Mouse (Mus musculus) right cerebral cortex, postnatal 14 days (tissue): ENCODE data around the gene Hist1h2ae.
A peak's percentile ranks its signal among the peaks of the same experiment; 100 is the strongest.
"Not testable (repeated sequence)": the region's sequence is repeated elsewhere in the genome, so short reads cannot be mapped to it uniquely, and the experiment has no call there.

Source experiments
- DNase-seq: peaks from one replicate; pipeline ENCODE4 v3.0.0; 2022

The Hist1h2ae gene

DNA sequence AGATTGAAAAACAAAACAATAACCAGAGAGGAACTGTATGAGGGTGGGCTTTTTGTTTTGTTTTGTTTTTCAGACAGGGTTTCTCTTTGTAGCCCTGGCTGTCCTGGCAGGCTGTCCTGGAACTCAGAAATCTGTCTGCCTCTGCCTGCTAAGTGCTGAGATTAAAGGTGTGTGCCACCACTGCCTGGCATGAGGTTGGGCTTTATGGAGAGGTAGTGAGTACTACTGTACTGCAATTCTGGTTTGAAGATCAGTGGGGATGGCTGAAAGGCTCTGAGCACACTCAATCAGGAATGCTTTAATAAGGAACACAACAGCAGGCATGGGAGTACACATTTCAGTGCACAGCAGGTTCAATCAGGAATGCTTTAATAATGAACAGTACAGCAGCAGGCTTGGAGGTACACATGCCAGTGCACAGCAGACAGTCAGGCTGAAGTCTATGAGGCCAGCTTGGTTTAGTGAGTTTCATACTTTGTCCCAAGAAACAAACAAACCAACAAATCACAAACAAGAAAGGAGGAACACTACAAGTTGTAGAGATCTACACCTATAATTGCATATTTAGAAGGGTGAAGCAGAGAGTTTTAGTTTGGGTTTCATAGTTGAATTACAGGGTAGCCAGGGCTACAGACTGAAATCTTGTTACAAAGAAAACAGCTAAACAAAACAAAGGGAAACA is 12.5 kb upstream of the Hist1h2ae start:
- DNase-seq, result no peak

DNA sequence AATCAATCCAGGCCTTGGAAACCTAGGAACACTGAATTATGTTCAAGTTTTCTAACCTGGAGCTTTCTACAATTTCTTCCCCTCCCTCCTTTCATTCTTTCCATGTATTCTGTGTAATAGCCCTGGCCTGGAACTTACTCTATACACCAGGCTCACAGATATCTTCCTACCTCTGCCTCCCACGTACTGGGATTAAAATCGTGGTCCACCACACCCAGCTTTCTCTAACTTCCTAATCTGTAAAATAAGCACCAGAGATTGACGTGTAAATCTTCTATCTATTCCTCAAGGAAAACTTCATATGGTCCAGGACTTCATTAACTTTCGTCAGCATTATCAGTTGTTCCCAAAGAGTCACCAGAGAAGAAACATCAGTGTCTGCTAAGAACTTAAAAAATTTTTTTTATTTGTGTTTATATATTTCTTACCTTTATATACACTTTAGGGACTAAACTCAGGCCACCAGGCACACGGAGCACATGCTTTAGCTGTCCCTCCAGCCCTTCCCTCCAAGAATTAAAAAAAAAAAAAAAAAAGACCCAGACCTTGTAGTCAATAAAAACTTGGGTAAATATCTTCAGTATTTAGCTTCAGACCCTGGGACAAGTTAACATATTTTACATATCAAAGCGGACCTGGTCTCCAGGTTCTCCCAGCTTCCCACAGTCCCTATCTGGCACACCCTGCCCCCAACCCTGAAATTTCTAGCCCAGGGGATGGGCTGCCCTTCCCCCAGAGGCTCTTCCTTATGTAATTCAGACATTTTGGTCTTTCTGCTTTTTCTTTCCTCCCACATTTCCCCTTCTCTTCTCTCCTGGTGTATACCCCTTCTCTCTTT is 11.4 kb upstream of the Hist1h2ae start:
- no peak for DNase-seq

DNA sequence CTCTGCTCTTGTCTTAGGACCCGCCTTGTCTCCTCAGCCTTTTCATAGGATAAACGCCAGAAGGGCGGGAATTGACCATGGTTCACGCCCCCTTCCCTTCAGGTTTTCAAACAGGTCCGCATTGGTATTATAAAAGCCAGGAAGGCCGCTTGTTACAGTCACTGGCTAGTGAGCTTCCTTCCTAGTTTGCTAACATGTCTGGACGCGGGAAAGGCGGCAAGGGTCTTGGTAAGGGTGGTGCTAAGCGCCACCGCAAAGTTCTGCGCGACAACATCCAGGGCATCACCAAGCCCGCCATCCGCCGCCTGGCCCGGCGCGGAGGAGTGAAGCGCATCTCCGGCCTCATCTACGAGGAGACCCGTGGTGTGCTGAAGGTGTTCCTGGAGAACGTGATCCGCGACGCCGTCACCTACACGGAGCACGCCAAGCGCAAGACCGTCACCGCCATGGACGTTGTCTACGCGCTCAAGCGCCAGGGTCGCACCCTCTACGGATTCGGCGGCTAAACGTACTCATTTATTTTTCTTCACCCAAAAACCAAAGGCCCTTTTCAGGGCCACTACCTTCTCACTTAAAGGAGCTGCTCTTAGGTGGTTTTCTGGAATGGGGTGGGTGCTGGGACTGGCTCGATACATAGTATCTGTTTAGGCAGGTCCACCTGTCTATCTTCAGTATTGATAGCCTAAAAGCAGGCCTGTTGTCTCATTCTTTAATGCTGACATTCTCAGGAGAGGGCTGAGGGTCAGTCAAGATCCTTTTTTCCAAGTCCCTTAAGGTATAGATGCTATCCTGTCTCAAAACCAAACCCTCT is 10.6 kb upstream of the Hist1h2ae start, which contains the start of gene Hist1h4d:
Hist1h4d (plus strand) TSS at position 191 of the 811 bp plus-strand sequence.
- peak; percentile 81 for DNase-seq

DNA sequence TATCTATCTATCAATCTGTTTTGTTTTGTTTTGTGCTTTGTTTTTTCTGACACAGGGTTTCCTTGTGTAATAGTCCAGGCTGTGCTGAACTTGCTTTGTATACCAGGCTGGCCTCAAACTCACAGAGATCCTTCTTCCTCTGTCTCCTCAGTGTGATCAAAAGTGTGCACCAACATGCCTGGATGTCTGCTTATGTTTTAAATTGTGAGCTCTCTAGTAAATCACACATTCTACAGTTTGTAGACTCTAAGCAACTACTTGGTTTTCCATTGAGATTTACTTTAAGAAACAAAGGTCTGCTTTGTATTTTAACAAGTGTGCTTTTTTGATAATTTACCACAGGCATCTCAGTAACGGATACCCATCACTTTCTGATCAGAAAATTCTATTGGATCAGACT is 6.8 kb upstream of the Hist1h2ae start:
- no peak for DNase-seq

DNA sequence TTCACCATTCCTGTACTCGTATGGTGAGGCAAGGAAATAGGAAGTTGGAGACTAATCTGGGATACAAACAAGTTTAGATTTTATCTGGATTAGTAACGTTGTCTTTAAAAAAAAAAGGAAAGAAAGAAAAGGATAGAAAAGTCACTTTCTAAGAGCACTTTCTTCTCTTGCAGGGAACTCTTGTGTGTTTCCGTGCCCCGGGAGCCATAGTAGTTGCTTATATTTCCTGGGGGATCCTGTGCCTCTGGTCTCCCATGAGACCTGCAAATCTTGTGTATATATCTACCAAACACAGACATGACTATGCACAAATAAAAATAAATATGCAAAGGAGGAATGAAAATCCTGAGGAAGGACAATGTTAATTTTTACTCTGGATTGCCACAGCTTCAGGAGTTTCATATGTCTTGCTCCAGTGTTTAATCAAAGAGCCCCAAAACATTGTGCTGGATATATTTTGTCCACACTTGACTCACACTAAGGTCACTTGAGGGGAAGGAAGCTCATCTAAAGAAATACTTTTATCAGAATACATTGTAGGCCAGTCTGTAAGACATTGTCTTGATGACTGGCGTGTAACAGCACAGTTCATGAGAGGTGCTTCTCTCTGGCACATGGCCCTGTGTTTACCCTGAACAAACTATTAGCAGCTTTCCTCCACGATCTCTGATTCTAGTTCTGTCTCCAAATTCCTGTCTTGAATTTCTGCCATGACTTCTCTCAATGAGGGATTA is 6.1 kb upstream of the Hist1h2ae start:
- DNase-seq, result no peak

DNA sequence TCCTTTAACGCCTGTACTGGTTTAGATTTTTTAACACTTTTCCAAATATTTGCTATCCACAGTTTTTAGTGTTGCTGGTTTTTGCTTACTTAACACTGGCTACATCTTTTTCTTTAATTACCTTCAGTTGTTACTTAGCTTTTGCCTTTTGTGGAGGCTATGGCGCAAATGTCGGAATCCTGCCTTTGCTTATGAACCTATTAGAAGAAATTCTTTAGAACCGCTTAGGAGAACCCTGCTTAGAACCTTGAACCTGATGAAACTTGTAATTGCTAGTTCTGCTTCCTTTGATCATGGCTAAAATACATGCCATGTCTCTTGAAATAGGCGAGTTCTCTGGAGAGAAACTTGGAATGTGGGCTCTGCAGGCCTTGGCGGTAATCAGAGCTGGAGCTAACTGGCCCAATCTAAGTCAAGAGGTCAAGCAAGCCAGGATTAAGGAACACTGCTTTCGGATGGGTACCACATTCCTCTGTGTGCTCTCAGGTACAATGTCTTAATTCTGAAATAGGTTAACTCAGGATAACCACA is 5.4 kb upstream of the Hist1h2ae start:
- no peak for DNase-seq

DNA sequence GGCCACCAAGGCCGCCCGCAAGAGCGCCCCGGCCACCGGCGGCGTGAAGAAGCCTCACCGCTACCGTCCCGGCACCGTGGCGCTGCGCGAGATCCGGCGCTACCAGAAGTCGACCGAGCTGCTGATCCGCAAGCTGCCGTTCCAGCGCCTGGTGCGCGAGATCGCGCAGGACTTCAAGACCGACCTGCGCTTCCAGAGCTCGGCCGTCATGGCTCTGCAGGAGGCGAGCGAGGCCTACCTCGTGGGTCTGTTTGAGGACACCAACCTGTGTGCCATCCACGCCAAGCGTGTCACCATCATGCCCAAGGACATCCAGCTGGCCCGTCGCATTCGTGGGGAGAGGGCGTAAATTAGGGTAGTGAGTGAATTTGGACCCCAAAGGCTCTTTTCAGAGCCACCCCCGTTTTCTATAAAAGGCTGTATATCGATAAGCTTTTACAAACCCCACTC is 4.9 kb upstream of the Hist1h2ae start:
- not testable (repeated sequence) for DNase-seq

DNA sequence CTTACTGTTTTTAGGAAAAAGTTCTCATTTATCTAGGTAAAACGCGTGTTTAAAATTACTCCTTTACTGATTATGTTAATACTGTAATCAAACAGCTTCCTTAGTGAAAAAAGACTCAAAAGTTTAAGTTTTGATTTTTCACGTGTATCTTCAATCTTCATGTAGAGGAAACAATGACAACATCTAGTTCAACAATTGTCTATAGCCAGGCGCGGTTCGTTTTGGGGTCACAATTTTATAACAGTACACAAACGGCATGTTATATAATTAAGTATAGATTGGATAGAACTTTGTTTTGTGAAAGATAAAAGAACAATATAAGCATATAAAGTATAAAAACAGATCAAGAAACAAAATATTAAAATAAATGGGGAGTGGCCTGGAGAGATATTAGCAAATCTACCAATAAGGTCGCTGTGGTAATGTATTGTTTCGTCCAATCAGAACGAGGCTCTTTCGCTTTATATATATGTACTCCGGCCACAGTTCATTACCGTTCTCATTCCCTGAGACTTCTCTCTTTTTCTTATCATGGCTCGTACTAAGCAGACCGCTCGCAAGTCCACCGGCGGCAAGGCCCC is 4.3 kb upstream of the Hist1h2ae start, which contains the start of gene Hist1h3d:
Hist1h3d (plus strand) TSS at position 493 of the 581 bp plus-strand sequence.
- no peak for DNase-seq

DNA sequence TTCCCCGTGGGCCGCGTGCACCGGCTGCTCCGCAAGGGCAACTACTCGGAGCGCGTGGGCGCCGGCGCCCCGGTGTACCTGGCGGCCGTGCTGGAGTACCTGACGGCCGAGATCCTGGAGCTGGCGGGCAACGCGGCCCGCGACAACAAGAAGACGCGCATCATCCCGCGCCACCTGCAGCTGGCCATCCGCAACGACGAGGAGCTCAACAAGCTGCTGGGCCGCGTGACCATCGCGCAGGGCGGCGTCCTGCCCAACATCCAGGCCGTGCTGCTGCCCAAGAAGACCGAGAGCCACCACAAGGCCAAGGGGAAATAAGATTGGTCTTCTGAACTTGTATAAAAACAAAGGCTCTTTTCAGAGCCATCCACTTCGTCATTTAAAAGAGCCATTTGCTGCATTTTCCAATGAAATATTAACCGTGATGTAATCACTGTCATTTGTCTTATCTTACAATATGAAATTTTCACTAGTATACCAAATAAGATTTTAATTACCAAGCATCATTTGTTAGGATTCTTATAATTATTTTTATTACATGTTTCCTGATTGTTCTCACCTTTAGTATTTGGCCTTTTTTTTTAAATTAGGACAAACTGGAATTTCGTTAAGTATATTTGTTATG is 3.6 kb upstream of the Hist1h2ae start:
- DNase-seq, result not testable (repeated sequence)

DNA sequence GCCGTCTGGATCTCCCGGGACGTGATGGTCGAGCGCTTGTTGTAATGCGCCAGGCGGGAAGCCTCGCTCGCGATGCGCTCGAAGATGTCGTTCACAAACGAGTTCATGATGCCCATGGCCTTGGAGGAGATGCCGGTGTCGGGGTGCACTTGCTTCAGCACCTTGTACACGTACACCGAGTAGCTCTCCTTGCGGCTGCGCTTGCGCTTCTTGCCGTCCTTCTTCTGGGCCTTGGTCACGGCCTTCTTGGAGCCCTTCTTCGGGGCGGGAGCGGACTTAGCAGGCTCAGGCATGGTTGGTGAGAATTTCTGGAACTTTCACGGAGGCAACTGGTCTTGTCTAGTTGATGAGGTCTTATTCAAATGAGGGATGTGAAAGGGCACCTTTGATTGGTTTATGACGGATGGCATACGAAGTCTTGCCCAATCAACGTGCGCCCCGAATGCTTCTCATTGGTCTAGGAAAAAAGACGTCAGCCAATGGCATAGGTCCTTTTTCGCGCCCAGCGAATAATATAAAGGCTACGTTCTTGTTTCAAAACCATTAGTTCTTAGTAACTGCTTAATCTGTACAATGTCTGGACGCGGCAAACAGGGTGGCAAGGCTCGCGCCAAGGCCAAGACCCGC is 3.0 kb upstream of the Hist1h2ae start, which contains the start of the genes Hist1h2bf and Hist1h2ad:
Hist1h2bf (minus strand) TSS at position 299 of the 627 bp plus-strand sequence.
Hist1h2ad (plus strand) TSS at position 484 of the 627 bp plus-strand sequence.
- DNase-seq, result peak; percentile 88

DNA sequence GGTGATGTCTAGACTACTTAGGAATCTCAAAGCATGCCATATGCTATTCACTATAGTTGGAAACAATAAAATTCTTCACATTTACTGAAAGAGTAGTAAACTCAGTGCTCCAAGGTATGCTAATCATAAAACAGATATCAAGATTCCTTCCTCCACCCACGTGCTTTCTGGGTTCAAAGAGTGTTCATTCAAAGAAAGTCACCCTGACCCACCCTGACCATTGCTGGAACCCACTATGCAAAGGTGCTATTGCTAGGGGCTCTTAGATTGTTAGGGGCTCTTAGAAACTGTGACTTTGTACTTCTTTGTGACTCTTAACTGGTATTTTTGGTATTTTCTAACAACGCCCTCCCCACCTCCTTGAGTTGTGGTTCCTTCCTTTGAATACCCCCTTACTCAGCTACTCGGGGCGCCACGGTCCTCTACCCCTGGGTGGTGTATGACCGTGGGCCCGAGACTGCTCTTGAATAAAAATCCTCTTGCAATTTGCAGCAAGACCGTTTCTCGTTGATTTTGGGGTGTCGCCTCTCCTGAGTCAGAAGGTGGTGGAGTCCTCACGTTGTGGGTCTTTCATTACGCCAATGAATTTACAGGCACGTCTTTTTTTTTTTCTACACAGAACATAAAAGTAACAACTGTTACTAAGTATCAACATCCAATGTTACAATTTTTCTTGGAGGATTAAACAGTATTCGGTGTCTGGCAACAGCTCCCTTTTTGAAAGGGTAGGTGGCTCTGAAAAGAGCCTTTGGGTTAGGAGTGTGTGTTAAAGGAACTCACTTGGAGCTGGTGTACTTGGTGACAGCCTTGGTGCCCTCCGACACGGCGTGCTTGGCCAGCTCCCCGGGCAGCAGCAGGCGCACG is 2.2 kb upstream of the Hist1h2ae start:
- DNase-seq, result peak; percentile 10

DNA sequence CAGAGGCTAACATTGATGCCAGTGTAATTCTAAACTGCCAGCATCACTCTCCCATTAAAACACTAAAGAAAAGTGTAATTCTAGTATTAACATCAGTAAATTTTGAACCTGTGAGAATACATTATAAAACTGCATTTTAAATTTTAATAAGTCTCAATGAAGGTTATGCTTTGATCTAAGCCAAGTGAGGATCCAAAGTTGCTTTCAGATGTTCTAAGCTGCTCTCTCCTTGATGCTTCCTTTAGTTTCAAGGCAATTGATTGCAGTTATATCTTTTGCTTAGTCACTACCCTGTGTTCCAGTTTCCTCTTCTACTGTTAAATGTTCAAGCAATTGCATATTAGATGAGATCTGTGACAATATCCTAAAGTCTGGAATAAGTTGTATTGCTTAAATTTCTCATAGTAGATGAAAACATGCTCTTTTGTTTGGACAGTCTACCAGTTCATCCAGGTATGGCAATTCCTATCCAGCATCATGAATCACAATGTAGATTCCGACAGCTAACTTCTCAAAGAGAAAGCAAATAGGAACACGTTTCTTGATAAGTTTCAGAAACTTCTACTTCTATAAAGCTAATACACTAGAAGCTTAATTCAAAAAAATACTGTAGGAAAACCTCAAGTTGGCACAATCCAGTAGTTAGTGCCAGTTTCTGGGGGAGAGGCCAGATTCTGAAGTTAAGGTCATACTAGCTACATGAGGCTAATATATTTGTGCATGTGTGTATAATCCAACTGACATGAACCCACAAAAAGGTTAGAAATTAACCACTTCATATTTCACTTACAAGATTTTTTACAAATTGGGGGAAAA is 1.4 kb upstream of the Hist1h2ae start:
- DNase-seq, result no peak

DNA sequence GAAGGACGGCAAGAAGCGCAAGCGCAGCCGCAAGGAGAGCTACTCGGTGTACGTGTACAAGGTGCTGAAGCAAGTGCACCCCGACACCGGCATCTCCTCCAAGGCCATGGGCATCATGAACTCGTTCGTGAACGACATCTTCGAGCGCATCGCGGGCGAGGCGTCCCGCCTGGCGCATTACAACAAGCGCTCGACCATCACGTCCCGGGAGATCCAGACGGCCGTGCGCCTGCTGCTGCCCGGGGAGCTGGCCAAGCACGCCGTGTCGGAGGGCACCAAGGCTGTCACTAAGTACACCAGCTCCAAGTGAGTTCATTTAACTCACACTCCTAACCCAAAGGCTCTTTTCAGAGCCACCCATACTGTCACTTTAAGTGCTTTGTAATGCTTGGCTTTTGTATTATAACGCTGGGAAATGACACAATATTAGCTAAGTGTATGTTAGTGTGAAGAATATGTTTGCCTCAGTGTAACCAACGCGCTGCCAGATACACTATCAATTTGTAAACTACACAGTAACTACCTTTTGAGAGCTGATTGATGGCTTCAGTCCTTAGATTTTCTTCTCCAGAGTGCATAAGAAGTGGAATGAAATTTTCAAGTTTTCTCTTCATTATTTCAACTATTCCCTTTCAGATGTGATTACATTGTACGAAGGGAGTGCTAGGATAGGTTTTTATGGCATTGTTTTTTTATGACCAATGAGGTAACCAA is 641 bp upstream of the Hist1h2ae start:
- DNase-seq, result not testable (repeated sequence)

DNA sequence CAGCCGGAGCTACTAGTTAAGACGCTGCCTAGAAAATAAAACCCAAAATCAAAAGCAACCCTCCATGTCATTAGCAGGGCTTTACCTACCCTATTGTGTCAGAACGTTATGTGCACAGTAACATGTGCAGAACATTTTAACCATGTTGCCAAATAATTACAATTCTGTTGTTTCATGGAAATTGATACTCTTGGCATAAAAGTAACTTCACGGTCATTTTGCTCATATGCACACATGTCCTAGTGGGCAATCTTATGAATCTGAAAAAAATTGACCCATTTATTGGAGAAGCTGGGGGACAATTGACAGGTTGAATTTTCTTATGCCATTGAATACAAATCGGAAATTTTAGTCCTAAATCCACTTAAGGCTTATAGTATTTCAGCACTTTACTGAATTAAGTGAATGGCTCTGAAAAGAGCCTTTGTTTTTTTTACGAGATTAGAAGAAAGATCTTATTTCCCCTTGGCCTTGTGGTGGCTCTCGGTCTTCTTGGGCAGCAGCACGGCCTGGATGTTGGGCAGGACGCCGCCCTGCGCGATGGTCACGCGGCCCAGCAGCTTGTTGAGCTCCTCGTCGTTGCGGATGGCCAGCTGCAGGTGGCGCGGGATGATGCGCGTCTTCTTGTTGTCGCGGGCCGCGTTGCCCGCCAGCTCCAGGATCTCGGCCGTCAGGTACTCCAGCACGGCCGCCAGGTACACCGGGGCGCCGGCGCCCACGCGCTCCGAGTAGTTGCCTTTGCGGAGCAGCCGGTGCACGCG is 579 bp downstream of the Hist1h2ae start:
- not testable (repeated sequence) for DNase-seq

DNA sequence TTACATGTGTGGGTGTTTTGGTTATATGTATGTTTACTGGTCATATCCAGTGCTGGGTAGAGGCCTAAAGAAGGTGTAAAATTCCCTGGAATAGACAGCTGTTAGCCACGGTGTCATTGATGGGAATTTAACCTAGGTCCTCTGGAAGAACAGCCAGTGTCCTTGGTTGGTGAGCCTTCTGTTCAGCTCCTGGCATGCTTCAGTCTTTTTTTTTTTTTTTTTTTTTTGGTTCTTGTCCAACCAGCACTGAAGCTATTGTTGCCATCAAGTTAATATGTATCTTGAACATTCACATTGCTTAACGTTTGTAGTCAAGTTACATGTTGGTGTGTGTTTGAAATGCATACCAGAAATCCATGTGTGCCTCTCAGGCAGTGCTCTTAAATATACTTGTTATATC is 6.5 kb downstream of the Hist1h2ae start:
- no peak for DNase-seq

DNA sequence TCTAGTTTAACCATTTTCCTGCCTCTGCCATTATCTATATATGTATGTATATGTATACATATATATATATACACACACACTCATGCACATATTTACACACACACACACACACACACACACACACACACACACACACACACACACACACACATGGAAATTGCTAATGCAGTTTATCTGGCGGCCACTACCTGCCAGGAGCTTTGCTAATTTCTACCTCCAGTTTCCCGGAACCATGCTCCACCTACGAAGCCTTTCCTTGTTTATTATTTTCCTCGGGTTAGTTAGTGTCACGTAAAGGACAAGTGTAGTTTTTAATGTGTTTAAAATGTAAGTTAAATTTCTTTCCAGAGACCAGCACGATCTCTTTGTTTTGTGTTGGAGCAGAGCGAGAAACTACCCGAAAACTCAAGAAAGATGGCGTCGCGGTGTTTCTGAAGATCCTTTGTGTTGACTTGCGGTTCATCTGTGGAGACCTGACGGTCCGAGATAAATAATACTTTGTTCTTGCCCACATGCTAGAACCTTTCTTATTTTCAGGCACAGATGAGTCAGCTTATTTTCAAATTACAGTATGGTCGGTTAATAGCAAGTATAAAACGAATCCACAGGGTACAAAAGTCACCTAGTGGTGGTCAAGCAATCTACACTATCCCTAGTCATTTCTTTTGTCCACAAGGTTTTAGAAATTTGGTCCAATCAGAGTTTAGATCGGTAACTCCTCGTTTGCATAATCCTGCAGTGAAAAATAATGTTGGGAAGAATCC is 8.1 kb downstream of the Hist1h2ae start:
- DNase-seq, result peak; percentile 26
